Mouse (Mus musculus): Measurements from ENCODE around the gene Limch1. TPM values are rescaled to one million over a fixed set of nuclear protein-coding genes. Genes with fewer than 3 reads are reported as not detected.

Limch1 gene
- total RNA-seq, 2 experiments from 2014 or later = 111 to 115 TPM

- DNase-seq (ENCODE audit: low spot score in 2 of 2) = no peak
These were observed 219.8 kb downstream of the Limch1 start for GRCm38 (mm10) chr5:66965442-66965841.

- no peak for DNase-seq (ENCODE audit: low spot score in 2 of 2)
These were observed 221.5 kb downstream of the Limch1 start for GRCm38 (mm10) chr5:66967147-66967546.

DNA sequence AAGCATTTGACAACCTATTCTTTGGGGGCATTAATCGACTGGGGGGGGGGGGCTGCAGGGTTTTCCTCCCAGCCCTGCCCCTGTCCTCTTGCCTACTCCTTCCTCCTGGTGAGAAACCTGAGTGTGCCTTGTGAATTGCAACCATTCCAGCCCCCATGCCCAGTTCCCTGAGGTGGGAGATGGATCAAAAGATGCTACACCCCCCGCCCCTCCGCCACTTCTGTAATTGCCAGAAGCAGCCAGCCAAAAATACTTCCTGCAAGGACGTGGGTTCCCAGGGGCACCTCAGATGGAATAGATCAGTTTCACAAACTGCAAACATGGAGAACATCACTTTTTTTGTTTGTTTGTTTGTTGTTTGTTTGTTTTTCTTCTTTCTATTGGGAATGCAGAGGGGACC lies 222.0 kb downstream of the Limch1 start:
- DNase-seq (ENCODE audit: low spot score in 2 of 2) = no peak

DNA sequence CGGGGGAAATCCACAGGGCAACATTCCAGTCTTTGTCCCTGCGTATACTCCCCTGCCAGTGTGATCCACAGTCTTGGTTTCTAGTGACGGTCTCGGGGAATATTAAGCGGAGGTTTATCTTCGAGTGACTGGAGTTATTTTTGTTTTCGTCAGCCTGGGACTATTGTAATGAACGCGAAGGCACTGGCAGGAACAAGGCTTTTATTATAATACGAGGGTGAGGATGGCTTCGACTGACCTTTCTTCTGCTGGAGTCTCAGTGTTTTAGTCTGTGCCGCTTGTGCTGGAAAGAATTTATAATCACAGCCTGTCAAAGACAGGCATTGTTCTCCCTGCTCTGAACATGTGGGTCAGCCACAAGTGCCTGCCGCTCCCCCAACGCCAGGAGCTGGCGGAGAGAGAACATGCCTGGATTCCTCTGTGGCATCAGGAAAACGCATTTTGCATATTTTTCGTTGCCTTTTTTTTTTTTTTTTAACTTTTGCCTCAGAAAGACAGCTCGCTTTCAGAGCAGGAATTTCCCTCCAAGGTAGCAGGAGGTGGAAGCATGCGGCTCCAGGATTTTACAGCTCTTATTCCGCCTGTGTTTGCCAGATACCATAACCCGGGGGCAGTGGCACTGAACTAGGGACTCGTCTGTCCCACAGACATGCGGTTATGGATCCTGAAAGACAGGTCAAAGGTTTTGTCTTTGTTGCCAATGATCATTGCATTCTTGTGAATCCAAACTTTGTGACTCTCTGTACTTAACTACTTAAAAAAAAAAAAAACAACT lies 222.6 kb downstream of the Limch1 start:
- DNase-seq (ENCODE audit: low spot score in 2 of 2) = peak in 1 of 2 experiments; percentile 69

DNA sequence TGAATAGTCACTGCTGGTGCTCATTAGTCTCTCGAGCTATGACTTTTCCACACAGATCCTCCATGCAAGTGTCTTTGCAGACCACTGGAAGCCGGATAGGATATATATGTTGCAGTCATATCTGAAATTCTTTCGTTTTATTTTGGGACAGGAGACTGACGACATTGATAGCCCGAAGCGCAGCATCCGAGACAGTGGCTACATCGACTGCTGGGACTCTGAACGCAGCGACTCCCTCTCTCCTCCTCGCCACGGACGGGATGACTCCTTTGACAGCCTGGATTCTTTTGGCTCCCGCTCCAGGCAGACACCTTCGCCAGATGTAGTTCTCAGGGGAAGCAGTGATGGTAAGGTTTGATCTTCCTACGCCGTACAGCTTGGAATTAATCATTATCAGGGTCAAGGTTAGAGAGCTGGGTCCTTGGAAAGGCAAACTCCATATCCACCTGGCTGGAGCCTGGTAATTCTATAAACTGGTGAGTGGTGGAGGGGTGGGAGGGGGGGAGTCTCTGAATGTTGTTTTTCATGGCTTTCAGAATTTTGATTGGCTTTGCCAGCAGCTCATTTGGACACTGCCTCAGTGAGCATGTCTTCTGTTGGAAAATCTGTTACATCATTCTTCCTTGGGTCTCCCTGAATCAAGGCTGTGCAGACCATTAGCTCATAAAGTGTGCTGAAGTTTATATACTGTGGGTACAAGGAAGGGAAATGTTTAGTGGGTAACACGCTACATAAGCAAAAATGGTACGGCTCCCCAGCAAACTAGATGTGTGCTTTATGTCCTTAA lies 223.5 kb downstream of the Limch1 start:
- no peak for DNase-seq (ENCODE audit: low spot score in 2 of 2)

- DNase-seq (ENCODE audit: low spot score in 2 of 2) = no peak
These were observed 230.0 kb downstream of the Limch1 start for GRCm38 (mm10) chr5:66975621-66976020.

DNA sequence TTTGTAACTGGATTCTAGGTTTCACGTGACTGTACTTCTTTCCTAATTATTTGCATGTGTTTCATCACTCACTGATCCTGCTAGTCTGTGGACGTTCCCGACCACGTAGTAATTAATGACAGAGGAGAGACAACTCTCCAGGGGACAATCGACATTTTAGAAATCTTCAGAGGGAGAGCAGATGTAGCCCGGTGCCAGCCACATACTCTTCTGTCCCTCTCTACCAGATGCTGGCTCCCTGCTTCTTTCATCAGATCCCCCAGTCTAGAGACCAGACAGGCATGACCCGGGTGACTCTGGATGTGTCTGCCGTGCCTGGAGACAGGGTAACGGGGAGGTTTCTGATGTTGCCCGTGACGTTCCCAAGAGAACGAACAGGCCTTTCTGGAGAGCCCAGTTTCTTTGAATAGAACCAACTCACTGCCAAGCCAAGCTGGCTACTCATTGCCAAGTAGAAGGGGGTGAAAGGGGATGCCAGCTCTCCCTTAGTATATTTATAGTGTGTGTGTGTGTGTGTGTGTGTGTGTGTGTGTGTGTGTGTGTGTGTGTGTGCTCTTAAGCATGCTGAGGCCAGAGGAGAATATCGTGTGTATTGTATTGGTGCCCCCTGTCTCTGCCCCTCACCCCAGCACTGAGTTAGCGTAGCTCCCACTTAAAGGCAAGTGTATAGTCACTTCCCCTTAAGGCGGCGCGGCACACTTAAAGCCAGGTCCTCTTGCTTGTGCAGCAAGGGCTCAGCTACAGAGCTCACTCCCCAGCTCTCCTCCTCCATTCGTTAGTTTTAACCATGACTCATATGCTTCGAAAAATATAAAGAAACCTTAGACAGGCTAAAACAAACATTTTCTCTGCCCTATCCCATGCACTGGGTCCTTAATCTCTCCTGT lies 233.9 kb downstream of the Limch1 start:
- DNase-seq (ENCODE audit: low spot score in 2 of 2) = peak in 1 of 2 experiments; percentile 64

GRCm38 (mm10) chr5:66980862-66981261 lies 235.2 kb downstream of the Limch1 start:
- peak in 1 of 2 experiments; percentile 47 for DNase-seq (ENCODE audit: low spot score in 2 of 2)

- DNase-seq (ENCODE audit: low spot score in 2 of 2) = no peak
These were observed 237.5 kb downstream of the Limch1 start for GRCm38 (mm10) chr5:66983104-66983503.

DNA sequence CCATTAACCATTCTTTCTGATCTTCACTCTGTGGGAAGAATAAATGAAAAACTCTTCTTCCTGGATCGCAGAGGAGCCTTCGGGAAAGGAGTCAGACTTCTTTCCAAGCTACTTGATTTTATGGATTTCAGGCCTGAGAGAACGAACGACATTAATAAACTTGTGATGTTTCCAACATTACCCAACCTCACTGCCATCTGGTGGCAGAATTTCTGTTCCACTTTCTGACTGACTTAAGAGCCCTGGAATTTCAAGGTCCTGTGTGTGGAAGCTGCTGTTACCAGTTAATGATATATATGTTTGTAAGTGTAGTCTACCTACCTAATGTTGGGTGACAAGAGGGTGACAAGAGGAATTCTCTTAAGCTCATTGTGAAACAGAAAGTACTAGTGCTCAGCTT lies 243.3 kb downstream of the Limch1 start:
- no peak for DNase-seq (ENCODE audit: low spot score in 2 of 2)

- DNase-seq (ENCODE audit: low spot score in 2 of 2) = no peak
These were observed 243.9 kb downstream of the Limch1 start for GRCm38 (mm10) chr5:66989531-66989930.

GRCm38 (mm10) chr5:66992401-66992800 lies 246.8 kb downstream of the Limch1 start:
- DNase-seq (ENCODE audit: low spot score in 2 of 2) = no peak

DNA sequence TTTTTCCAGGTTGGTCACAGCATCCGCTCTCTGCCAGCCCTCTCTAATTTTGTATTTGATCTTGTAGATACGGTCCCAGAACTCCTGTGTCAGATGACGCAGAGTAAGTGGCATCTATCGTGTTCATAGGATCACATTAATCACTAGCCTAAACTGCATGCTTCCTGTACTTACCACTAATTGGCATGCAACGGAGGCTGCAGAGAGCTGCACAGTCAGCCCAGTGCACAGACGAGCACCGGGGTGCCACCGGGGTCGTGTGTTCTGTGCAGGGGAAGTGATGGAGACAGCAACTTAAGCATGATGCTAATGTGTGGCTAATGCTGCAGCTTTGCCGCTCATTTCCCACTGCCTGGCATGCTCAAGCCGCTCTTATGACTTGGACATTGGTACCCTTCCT lies 247.4 kb downstream of the Limch1 start:
- DNase-seq (ENCODE audit: low spot score in 2 of 2) = no peak

DNA sequence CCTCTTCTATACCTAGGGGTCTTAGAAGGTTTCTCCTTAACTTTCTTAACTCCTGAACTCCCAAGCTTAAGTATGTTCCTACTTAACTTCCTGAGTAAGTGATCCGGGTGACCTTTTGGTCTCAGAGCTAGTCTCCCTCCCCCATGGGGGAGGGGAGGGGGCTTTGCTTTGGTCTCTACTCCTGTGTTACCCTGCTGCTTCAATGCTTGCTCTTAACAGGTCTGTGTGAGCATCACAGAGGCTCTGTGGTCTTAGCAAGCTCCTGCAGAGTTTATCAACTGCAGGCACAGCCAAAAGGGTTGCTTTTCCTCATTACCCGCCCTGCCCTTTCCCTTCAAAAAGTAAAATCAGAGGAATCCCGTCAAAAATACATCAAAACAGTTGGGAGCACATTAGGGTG lies 250.5 kb downstream of the Limch1 start:
- no peak for DNase-seq (ENCODE audit: low spot score in 2 of 2)

- peak; percentile 89 for DNase-seq (ENCODE audit: low spot score in 2 of 2)
These were observed 251.4 kb downstream of the Limch1 start for GRCm38 (mm10) chr5:66996886-66997599.

DNA sequence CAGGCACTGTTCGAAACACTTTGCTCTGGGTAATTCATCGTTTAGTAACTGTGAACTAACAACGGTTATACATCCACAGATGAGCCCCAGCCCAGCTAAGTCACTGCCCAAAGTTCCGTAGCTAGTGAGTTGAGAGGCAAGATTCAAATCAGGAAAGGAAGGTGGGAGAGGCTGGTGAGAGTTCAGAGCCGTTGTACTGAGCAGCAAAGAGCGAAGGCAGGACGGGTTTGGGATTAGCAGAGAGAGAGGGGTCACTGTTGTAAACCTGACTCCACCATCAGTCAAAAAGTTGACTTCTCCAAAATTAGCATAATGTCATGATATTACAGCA lies 251.9 kb downstream of the Limch1 start:
- DNase-seq (ENCODE audit: low spot score in 2 of 2) = no peak

GRCm38 (mm10) chr5:66998341-66998740 lies 252.7 kb downstream of the Limch1 start:
- DNase-seq (ENCODE audit: low spot score in 2 of 2) = no peak

GRCm38 (mm10) chr5:67002346-67002745 lies 256.7 kb downstream of the Limch1 start:
- no peak for DNase-seq (ENCODE audit: low spot score in 2 of 2)

DNA sequence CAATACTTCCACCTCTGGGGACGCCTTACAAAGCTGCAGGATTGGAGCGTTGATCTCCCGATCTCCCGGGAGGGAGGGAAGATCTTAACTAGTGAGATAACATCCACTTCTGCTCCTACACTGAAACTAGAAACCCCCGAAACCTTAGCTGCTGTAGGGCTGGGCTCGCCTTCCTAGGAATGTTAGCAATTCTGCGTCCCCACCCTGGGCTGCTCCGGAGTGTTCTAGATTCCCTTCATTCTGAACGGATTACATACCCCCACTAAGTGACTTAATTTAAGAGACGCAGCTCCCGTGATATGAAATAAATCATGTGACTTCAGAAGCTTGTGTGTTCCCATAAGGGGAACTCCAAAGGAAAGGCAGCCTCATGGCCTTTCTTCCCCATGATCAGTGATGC lies 259.0 kb downstream of the Limch1 start:
- DNase-seq (ENCODE audit: low spot score in 2 of 2) = no peak

DNA sequence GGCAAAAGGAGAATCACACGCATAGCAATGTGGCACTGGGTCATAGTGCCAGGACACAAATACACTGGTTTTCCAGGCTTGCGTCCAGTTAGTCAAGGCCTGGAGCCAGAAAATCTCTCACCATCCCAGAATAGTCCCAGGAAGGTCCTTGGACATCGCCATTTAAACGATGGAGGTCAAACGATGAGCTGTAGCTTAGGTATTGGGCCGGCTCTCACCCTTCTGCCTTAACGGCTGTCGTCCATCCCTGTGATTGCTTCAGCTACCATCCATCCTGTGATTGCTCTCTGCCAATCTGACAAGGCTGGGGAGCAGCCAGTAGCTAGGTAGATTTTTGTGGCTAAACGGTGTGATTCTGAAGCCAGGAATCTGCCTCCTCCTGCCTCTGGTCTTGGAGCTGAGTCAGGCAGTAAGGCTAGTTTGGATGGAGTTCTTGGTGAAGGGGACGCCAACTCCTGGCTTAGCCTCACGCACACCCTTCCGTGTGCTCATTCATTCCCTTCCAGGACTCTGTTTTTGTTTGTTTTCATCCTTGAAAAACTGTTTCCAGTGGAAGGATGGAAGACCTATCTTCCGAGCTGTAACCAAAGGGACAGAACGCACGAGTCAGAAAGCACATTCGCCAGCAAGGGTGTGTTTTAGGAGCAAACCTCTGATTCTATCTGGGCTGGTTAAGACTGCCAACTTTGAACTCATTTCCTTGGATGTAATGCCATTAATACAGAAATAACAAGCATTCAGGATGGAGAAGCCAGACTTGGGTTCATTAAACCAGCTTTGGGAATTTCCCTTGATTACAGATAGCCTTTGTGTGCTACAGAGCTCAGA lies 265.6 kb downstream of the Limch1 start:
- DNase-seq (ENCODE audit: low spot score in 2 of 2) = peak; percentile 30 to 60

Measured in layer of hippocampus, postnatal 14 days (tissue).